Mouse (Mus musculus) olfactory bulb, adult 2 months (tissue): ENCODE results near the gene Gnas.

Experiments
- CTCF ChIP-seq: fragments of 200-500 bp; IDR thresholded peaks from 2 replicates; pipeline ENCODE4 v1.5.1; 2012; ENCODE audit warnings: low read depth, mild to moderate bottlenecking, low read length, moderate library complexity; ENCODE audit not compliant: insufficient read depth
- POLR2A ChIP-seq: fragments of 200-500 bp; IDR thresholded peaks from 2 replicates; pipeline ENCODE4 v1.6.1; 2012; ENCODE audit warnings: mild to moderate bottlenecking, low read depth, low read length, moderate library complexity; ENCODE audit not compliant: insufficient read depth

DNA sequence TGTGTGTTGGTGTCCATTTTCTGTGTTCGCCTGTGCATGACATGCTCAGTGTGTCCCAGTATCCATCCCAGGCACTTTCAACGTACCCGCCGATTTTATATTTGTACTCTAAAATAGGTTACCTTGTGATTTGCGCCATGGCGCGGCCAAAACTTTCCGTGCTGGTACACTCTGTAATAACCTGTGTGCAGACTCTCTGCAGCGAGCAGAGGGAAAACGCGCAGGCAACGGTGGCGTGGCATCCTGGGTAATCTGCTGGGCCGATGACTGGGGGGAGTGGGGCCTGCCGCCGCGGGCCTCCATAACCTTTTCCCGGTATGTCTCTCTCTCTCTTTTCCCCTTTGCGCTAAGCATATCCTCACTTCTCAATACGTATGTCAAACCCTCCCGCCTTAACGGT, 16.5 kb downstream of the Gnas start:
- no peak for TF ChIP-seq CTCF
- no peak for TF ChIP-seq POLR2A
